ENCODE assay signal across 22 mouse cellular contexts in genomic region chr8:10723332-10723731, GRCm38 (mm10).
DNase-seq lines count a peak whose midpoint lies in the region; ATAC-seq lines count a peak whose summit lies in the region.
"Had no signal": no experiment of that assay in that cellular context is flagged by ENCODE, and none has a peak within 500 bp of the region (broad histone marks: within the 10 kb centered on the region; RNA-seq: fewer than 3 reads in every experiment).

No protein-coding gene starts in this region.

- DNase-seq in frontal cortex, postnatal 10 days (ENCODE audit: low spot score in 2 of 2), result no peak
- peak; percentile 78 for DNase-seq in midbrain, embryonic 11.5 days (ENCODE audit: low spot score, missing footprints)
- DNase-seq in forebrain, embryonic 14.5 days (ENCODE audit: low spot score), result no peak
- DNase-seq in cerebellum, postnatal 25 days, result no peak
- DNase-seq in cerebellum, adult 9-11 months, result no peak
- DNase-seq: adrenal gland, postnatal 10 days; cerebellum, adult 8-10 months; gastrocnemius, postnatal 36 days; heart, adult 2 months; heart, postnatal 36 days; kidney, postnatal 36 days; lung, postnatal 4 days; spleen, adult 18-20 months had no signal

- H3K4me1 ChIP-seq in midbrain, embryonic 11.5 days (ENCODE audit: control insufficient read depth, insufficient read depth, low read length), result peaks cover 10% of the 10 kb centered on the region
- H3K4me1 ChIP-seq in midbrain, embryonic 16.5 days (ENCODE audit: control insufficient read depth, insufficient read depth, low read length), result no peaks in the 10 kb centered on the region
- H3K4me1 ChIP-seq in forebrain, embryonic 14.5 days (ENCODE audit: control insufficient read depth, insufficient read depth, low read length), result peaks cover 23% of the 10 kb centered on the region
- H3K4me1 ChIP-seq: hindbrain, embryonic 15.5 days; limb, embryonic 15.5 days; liver, embryonic 15.5 days; lung, embryonic 15.5 days had no signal

- no peak overlapping the region for H3K4me2 ChIP-seq in midbrain, embryonic 11.5 days
- H3K4me2 ChIP-seq in midbrain, embryonic 16.5 days (ENCODE audit: low read length), result no peak overlapping the region
- H3K4me2 ChIP-seq in forebrain, embryonic 14.5 days (ENCODE audit: low read length), result no peak overlapping the region
- H3K4me2 ChIP-seq: hindbrain, embryonic 15.5 days; limb, embryonic 15.5 days; liver, embryonic 15.5 days; lung, embryonic 15.5 days had no signal

- H3K9me3 ChIP-seq in midbrain, embryonic 11.5 days (ENCODE audit: control insufficient read depth, low read length), result no peaks in the 10 kb centered on the region
- H3K9me3 ChIP-seq in midbrain, embryonic 16.5 days (replicated peaks; ENCODE audit: control insufficient read depth, low read length, poor library complexity, severe bottlenecking), result no peaks in the 10 kb centered on the region
- no peaks in the 10 kb centered on the region for H3K9me3 ChIP-seq in forebrain, embryonic 14.5 days (replicated peaks; ENCODE audit: control insufficient read depth, low read length)
- H3K9me3 ChIP-seq: embryonic facial prominence, embryonic 10.5 days; hindbrain, embryonic 15.5 days; limb, embryonic 15.5 days; liver, embryonic 15.5 days; lung, embryonic 15.5 days had no signal

- H3K27ac ChIP-seq in midbrain, embryonic 11.5 days (ENCODE audit: low read depth, low read length), result no peak overlapping the region; the same call in 1 of the 2 replicates
- no peak overlapping the region for H3K27ac ChIP-seq in midbrain, embryonic 16.5 days (ENCODE audit: low read length)
- no peak overlapping the region for H3K27ac ChIP-seq in forebrain, embryonic 14.5 days (ENCODE audit: low read depth, low read length)
- H3K27ac ChIP-seq: embryonic facial prominence, embryonic 10.5 days; heart, adult 2 months; hindbrain, embryonic 15.5 days; limb, embryonic 15.5 days; liver, embryonic 15.5 days; lung, embryonic 15.5 days had no signal

- no peak overlapping the region for H3K4me3 ChIP-seq in midbrain, embryonic 11.5 days (ENCODE audit: low read depth, low read length)
- H3K4me3 ChIP-seq in midbrain, embryonic 16.5 days (ENCODE audit: low read depth, low read length), result no peak overlapping the region
- H3K4me3 ChIP-seq in forebrain, embryonic 14.5 days (ENCODE audit: low read depth, low read length), result no peak overlapping the region
- H3K4me3 ChIP-seq: embryonic facial prominence, embryonic 10.5 days; heart, adult 2 months; hindbrain, embryonic 15.5 days; limb, embryonic 15.5 days; liver, embryonic 15.5 days; lung, embryonic 15.5 days had no signal

- 86% methylated on average over 2 of the region's 2 CpGs for WGBS in midbrain, embryonic 11.5 days
- 72% methylated on average over 2 of the region's 2 CpGs for WGBS in midbrain, embryonic 16.5 days
- WGBS in forebrain, embryonic 14.5 days, result 77% methylated on average over 2 of the region's 2 CpGs

- no peak overlapping the region for H3K9ac ChIP-seq in midbrain, embryonic 11.5 days (ENCODE audit: low read length)
- H3K9ac ChIP-seq in midbrain, embryonic 16.5 days (ENCODE audit: low read depth, low read length), result no peak overlapping the region
- H3K9ac ChIP-seq in forebrain, embryonic 14.5 days (ENCODE audit: low read length), result peak overlapping the region; percentile 35; the same call in 1 of the 2 replicates
- H3K9ac ChIP-seq: hindbrain, embryonic 15.5 days; limb, embryonic 15.5 days; liver, embryonic 15.5 days; lung, embryonic 15.5 days had no signal

- H3K27me3 ChIP-seq in midbrain, embryonic 11.5 days (ENCODE audit: control insufficient read depth, insufficient read depth, low read length), result no peaks in the 10 kb centered on the region
- no peaks in the 10 kb centered on the region for H3K27me3 ChIP-seq in midbrain, embryonic 16.5 days (ENCODE audit: control insufficient read depth, insufficient read depth, low read depth, low read length)
- H3K27me3 ChIP-seq in forebrain, embryonic 14.5 days (replicated peaks; ENCODE audit: control insufficient read depth, insufficient read depth, low read length), result 0 out of 2 replicates have a peak, but pooled peaks cover 2% of the 10 kb centered on the region
- H3K27me3 ChIP-seq: hindbrain, embryonic 15.5 days; limb, embryonic 15.5 days; liver, embryonic 15.5 days; lung, embryonic 15.5 days had no signal

- no peaks in the 10 kb centered on the region for H3K36me3 ChIP-seq in midbrain, embryonic 11.5 days (ENCODE audit: control insufficient read depth, insufficient read depth, low read length)
- no peaks in the 10 kb centered on the region for H3K36me3 ChIP-seq in midbrain, embryonic 16.5 days (ENCODE audit: control insufficient read depth, insufficient read depth, low read length)
- H3K36me3 ChIP-seq in forebrain, embryonic 14.5 days (ENCODE audit: control insufficient read depth, insufficient read depth, low read length), result no peaks in the 10 kb centered on the region
- H3K36me3 ChIP-seq: embryonic facial prominence, embryonic 10.5 days; hindbrain, embryonic 15.5 days; limb, embryonic 15.5 days; liver, embryonic 15.5 days; lung, embryonic 15.5 days had no signal

- ATAC-seq in frontal cortex, adult (ENCODE audit: low TSS enrichment), result peak; percentile 63
- no peak for ATAC-seq in midbrain, embryonic 11.5 days (ENCODE audit: low FRiP score)
- no peak for ATAC-seq in midbrain, embryonic 16.5 days
- ATAC-seq in forebrain, embryonic 14.5 days, result no peak
- ATAC-seq: activated CD4-positive, CD25-positive, alpha-beta regulatory T cell, adult 4 months; intestine, embryonic 16.5 days had no signal
